Mouse (Mus musculus) midbrain, embryonic 11.5 days (tissue): ENCODE measurements around the gene Snai1. TPM values are rescaled to one million over a fixed set of nuclear protein-coding genes. Genes with fewer than 3 reads are reported as not detected.

ENCODE experiments used
- ATAC-seq: fragments of 200-750 bp; cut with Nextera tagmentation; 2 replicates; pipeline ENCODE4 v1.8.0; 2017; ENCODE audit warnings: moderate TSS enrichment, moderate library complexity; ENCODE audit not compliant: low FRiP score
- DNase-seq: peaks from one replicate; pipeline ENCODE4 v3.0.0; 2015; ENCODE audit warnings: low spot score; ENCODE audit errors: missing footprints
- H3K27ac ChIP-seq: fragments of 300-500 bp; sonication (generic); 2 replicates; pipeline ENCODE4 v1.5.1; 2014; ENCODE audit warnings: low read depth, low read length
- H3K27me3 ChIP-seq: fragments of 300-500 bp; sonication (generic); 2 replicates; pipeline ENCODE4 v1.6.1; 2014; ENCODE audit warnings: mild to moderate bottlenecking, low read length, moderate library complexity, mixed read lengths; ENCODE audit not compliant: control insufficient read depth, insufficient read depth
- H3K36me3 ChIP-seq: fragments of 300-500 bp; sonication (generic); 2 replicates; pipeline ENCODE4 v1.6.1; 2014; ENCODE audit warnings: mild to moderate bottlenecking, low read length, moderate library complexity, mixed read lengths; ENCODE audit not compliant: control insufficient read depth, insufficient read depth
- H3K4me1 ChIP-seq: fragments of 300-500 bp; sonication (generic); 2 replicates; pipeline ENCODE4 v1.6.1; 2014; ENCODE audit warnings: low read length; ENCODE audit not compliant: control insufficient read depth, insufficient read depth
- H3K4me2 ChIP-seq: fragments of 300-500 bp; sonication (generic); 2 replicates; pipeline ENCODE4 v1.6.1; 2014; ENCODE audit warnings: mild to moderate bottlenecking, moderate library complexity
- H3K4me3 ChIP-seq: fragments of 300-500 bp; sonication (generic); 2 replicates; pipeline ENCODE4 v1.5.1; 2014; ENCODE audit warnings: low read depth, low read length
- H3K9ac ChIP-seq: fragments of 300-500 bp; sonication (generic); 2 replicates; pipeline ENCODE4 v1.6.1; 2014; ENCODE audit warnings: low read length
- H3K9me3 ChIP-seq: fragments of 300-500 bp; sonication (generic); 2 replicates; pipeline ENCODE4 v1.6.1; 2016; ENCODE audit warnings: low read length; ENCODE audit not compliant: control insufficient read depth
- WGBS: fragments of 180-500 bp; shearing (Covaris S2); extraction: QIAGEN DNeasy Blood & Tissue Kit; methylation state at CpG from one replicate; pipeline ENCODE4 v1.1.7; 2014; 5-methylcytosine and 5-hydroxymethylcytosine counted together
- polyA plus RNA-seq: library from polyadenylated mRNA; unstranded; fragments of >200 nt; fragmentation: Nextera tagmentation; extraction: Ambion mirVana; gene quantifications from 2 replicates; pipeline ENCODE4 v1.2.1, GENCODE M21; 2014

Gene Snai1
- polyA plus RNA-seq, 1 experiment from 2014 or later = 20.8 TPM

GRCm38 (mm10) chr2:167559413-167559812, 21.4 kb downstream of the Snai1 start:
- peak; percentile 58; the same call in 1 of the 2 replicates for ATAC-seq

DNA sequence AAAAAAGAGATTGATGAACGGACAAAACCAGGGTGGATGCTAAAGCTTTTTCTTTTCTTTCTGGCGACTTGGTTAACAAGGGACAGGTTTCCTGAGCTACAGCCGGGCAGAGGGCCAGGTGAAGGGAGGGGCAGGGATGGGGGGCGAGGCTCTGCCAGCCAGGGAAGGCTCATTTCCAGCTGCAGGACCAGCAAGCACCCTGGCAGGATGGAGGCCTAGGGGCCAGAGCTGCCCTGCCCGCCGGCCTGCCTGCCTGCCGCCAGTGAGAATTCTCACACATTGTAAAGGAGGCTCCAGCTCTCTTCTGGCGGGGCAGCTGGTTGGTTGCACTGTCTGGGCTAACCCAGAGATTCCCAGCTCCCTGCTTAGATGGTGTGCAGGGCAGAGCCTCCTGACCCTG, 24.1 kb downstream of the Snai1 start:
- Histone ChIP-seq H3K27ac (no peak overlapping the region), H3K9ac (no peak overlapping the region), H3K4me1 (peaks cover 9% of the 10 kb centered on the region), H3K36me3 (no peaks in the 10 kb centered on the region), H3K27me3 (no peaks in the 10 kb centered on the region), H3K4me2 (no peak overlapping the region), H3K9me3 (no peaks in the 10 kb centered on the region), H3K4me3 (no peak overlapping the region)
- WGBS = 52% methylated on average over 8 of the region's 8 CpGs
- ATAC-seq (no peak), DNase-seq (no peak)

More at GRCm38 (mm10) chr2:167559413-167559812, 21.4 kb downstream of the Snai1 start:
- Histone ChIP-seq H3K27me3 (no peaks in the 10 kb centered on the region), H3K36me3 (no peaks in the 10 kb centered on the region), H3K9ac (peak overlapping the region; percentile 58), H3K4me2 (peak overlapping the region; percentile 37), H3K9me3 (no peaks in the 10 kb centered on the region), H3K4me3 (0 out of 2 replicates have a peak overlapping the region, but pooled peaks have one; percentile 9), H3K27ac (no peak overlapping the region), H3K4me1 (peaks cover 9% of the 10 kb centered on the region)
- DNase-seq = peak; percentile 88
- 11% methylated on average over 25 of the region's 27 CpGs for WGBS

GRCm38 (mm10) chr2:167563035-167563434, 25.0 kb downstream of the Snai1 start:
- Histone ChIP-seq H3K36me3 (no peaks in the 10 kb centered on the region), H3K4me3 (no peak overlapping the region), H3K27ac (no peak overlapping the region), H3K9me3 (no peaks in the 10 kb centered on the region), H3K27me3 (no peaks in the 10 kb centered on the region), H3K4me1 (peaks cover 9% of the 10 kb centered on the region), H3K9ac (no peak overlapping the region), H3K4me2 (no peak overlapping the region)
- ATAC-seq (no peak), DNase-seq (no peak)
- WGBS = 81% methylated on average over 5 of the region's 5 CpGs

- Histone ChIP-seq H3K9ac (no peak overlapping the region), H3K27me3 (no peaks in the 10 kb centered on the region), H3K4me1 (peaks cover 9% of the 10 kb centered on the region), H3K27ac (no peak overlapping the region), H3K4me2 (no peak overlapping the region), H3K36me3 (no peaks in the 10 kb centered on the region), H3K4me3 (no peak overlapping the region), H3K9me3 (no peaks in the 10 kb centered on the region)
- ATAC-seq (no peak), DNase-seq (no peak)
- 50% methylated on average over 12 of the region's 12 CpGs for WGBS
Observed at GRCm38 (mm10) chr2:167563703-167564102, 25.7 kb downstream of the Snai1 start.

GRCm38 (mm10) chr2:167564551-167565311, 26.7 kb downstream of the Snai1 start:
- H3K4me2 ChIP-seq = no peak overlapping the region
- H3K9me3 ChIP-seq = no peaks in the 10 kb centered on the region
- H3K27me3 ChIP-seq = no peaks in the 10 kb centered on the region
- DNase-seq (no peak), ATAC-seq (no peak)
- no peak overlapping the region for H3K27ac ChIP-seq
- H3K4me1 ChIP-seq = peaks cover 3% of the 10 kb centered on the region
- WGBS = 85% methylated on average over 13 of the region's 13 CpGs
- no peaks in the 10 kb centered on the region for H3K36me3 ChIP-seq
- H3K4me3 ChIP-seq = no peak overlapping the region
- no peak overlapping the region for H3K9ac ChIP-seq

- no peak for DNase-seq
- H3K27ac ChIP-seq = no peak overlapping the region
- no peak overlapping the region for H3K4me2 ChIP-seq
- H3K27me3 ChIP-seq = no peaks in the 10 kb centered on the region
- ATAC-seq = no peak
- H3K4me1 ChIP-seq = no peaks in the 10 kb centered on the region
- 67% methylated on average over 3 of the region's 3 CpGs for WGBS
- H3K9me3 ChIP-seq = no peaks in the 10 kb centered on the region
- no peak overlapping the region for H3K9ac ChIP-seq
- H3K36me3 ChIP-seq = no peaks in the 10 kb centered on the region
- H3K4me3 ChIP-seq = no peak overlapping the region
Observed at GRCm38 (mm10) chr2:167565312-167565656, 27.3 kb downstream of the Snai1 start.

- Histone ChIP-seq H3K27me3 (no peaks in the 10 kb centered on the region), H3K4me2 (no peak overlapping the region), H3K36me3 (no peaks in the 10 kb centered on the region), H3K4me1 (no peaks in the 10 kb centered on the region), H3K9me3 (no peaks in the 10 kb centered on the region), H3K27ac (no peak overlapping the region), H3K4me3 (no peak overlapping the region), H3K9ac (peak overlapping the region; percentile 36)
- WGBS = 15% methylated on average over 19 of the region's 19 CpGs
- DNase-seq = no peak
- peak; percentile 44; the same call in 1 of the 2 replicates for ATAC-seq
Observed at GRCm38 (mm10) chr2:167565682-167566081, 27.7 kb downstream of the Snai1 start.

- Histone ChIP-seq H3K36me3 (no peaks in the 10 kb centered on the region), H3K27ac (no peak overlapping the region), H3K9ac (no peak overlapping the region), H3K4me2 (no peak overlapping the region), H3K9me3 (no peaks in the 10 kb centered on the region), H3K4me1 (no peaks in the 10 kb centered on the region), H3K4me3 (no peak overlapping the region), H3K27me3 (no peaks in the 10 kb centered on the region)
- 78% methylated on average over 9 of the region's 9 CpGs for WGBS
- DNase-seq (no peak), ATAC-seq (no peak)
Observed at GRCm38 (mm10) chr2:167568112-167568511, 30.1 kb downstream of the Snai1 start.

GRCm38 (mm10) chr2:167569934-167570651, 32.1 kb downstream of the Snai1 start:
- Histone ChIP-seq H3K27me3 (no peaks in the 10 kb centered on the region), H3K9ac (no peak overlapping the region), H3K4me3 (no peak overlapping the region), H3K4me1 (no peaks in the 10 kb centered on the region), H3K27ac (no peak overlapping the region), H3K4me2 (no peak overlapping the region), H3K9me3 (no peaks in the 10 kb centered on the region), H3K36me3 (no peaks in the 10 kb centered on the region)
- ATAC-seq = no peak
- DNase-seq = no peak
- 79% methylated on average over 13 of the region's 13 CpGs for WGBS
